Mouse (Mus musculus): Measurements from ENCODE around the gene Tmem196. TPM values are rescaled to one million over a fixed set of nuclear protein-coding genes. Genes with fewer than 3 reads are reported as not detected.

The Tmem196 gene
- total RNA-seq (2021) = 1 to 10 TPM; 1.4 to 2.4 TPM

DNA sequence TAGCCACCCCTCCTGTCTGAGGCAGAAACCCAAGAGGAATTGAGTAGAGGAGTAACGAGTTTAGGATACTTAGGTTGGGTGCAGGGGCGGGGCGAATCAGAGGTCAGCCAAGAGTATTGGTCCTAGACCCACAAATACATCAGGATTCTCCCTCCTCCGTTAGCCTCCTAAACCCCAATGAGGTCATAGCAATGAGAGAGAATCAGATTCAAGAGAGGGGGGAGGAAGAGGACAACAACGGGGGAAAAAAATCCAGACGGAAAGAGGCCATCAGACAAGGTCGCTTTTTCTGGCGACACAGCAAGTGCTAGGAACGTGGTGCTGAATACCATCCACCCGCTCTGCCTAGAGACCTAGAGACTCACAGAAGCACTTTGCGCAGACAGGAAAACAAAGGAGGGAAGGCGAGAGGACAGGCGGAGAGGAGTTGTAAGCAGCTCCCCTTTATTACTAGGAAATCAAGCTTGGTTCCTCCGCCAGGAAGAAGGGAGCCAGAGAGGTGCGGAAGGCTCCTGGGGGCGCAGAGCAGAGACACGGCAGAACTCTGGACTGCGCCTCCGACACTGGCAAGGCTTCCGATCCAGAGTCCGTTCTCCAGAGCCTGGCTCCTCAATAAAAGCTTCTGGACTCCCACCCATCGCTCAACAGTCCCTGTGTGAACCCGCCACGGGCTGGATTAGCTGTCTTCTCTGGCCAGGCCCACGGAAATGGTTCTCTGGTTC is at the start of gene Tmem196:
Tmem196 (plus strand) TSS at position 234 of the 722 bp plus-strand sequence.
- DNase-seq = peak; percentile 17

DNA sequence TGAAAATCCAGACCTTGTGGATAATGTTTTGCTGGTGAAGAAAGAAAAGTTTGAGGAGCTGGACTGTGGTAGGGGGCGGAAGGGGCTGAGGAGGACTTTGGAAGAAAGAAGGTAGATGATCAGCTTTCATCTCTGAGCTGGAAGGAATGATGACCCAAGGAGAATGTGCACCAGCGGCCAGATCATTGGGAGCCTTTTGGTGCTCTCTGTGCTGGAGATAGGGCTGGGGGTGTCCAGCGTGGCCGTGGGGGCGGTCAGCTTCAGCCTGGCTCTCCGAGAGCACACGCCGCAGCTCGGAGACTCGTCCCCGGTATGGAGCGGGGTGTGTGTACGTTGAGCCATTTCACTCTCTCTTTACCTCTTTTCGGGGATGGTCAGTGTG is 680 bp downstream of the Tmem196 start:
- DNase-seq = peak; percentile 5

DNA sequence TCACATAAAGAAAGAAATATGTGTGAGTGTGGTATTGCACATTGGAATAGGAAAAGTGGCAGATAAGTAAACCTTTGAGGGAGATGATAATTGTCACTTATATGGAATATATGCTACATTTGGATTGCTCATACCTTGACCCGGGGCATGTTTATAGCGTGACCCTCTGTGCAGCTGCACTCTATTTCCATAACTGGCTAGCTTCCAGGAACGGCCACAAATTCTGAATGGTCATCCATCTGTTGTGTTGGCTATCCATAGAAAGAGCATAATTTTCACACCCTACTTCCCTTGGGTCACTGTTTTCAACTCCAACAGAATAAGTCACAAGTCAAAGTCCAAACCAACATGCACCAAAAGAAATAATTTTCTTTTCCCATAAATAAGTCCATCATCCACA is 11.4 kb downstream of the Tmem196 start:
- no peak for DNase-seq

DNA sequence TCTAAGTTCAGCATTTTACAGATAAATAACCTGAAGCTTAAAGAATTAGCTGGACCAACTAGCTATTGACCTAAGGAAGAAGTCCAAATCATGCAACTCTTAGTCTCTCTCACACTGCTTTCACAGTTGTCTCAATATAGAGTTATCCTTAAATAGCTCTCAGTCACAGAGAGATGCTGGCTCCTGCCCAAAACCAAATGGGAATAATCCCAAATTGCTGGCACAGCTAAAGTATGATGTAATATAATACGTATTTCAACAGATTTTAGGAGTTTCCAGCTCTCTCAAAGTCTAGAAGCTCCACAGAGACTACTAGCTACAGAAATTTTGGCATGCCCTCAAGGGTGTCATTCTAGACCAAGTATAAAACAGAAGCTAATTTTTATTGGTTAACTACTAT is 15.1 kb downstream of the Tmem196 start:
- peak; percentile 83 for DNase-seq

DNA sequence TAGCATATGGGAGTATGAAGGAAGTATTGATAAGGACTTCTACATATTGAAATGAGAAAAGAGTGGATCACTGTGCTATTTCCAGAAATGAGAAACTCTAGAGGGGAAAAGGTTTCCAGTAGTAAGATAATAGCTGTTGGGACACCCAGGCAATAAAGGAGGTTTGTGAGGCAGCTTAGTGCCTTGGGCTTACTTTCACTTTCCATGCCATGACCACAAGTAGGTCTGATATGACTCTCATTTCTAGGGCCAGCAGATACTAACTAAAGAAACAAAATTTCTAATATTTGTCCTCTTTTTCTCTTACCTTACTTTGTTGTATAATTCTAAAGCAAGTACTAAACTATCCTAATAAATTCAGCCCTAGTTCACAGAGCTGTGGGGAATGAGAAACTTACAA is 19.8 kb downstream of the Tmem196 start:
- no peak for DNase-seq

DNA sequence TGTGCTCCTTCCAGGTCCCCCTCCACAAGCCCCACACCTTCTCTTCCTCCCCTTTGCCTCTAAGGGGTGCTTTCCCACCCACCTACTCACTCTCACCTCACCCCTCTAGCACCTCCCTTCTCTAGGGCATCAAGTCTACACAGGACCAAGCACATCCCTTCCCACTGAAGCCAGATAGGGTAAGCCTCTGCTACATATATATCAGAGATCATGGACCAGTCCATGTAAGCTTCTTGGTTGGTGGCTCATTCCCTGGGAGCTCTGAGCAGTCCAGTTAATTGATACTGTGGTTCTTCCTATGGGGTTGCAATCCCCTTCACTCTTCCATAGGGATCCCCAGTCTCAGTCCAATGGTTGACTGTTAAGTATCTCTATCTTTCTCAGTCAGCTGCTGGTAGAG is 24.4 kb downstream of the Tmem196 start:
- DNase-seq = no peak

DNA sequence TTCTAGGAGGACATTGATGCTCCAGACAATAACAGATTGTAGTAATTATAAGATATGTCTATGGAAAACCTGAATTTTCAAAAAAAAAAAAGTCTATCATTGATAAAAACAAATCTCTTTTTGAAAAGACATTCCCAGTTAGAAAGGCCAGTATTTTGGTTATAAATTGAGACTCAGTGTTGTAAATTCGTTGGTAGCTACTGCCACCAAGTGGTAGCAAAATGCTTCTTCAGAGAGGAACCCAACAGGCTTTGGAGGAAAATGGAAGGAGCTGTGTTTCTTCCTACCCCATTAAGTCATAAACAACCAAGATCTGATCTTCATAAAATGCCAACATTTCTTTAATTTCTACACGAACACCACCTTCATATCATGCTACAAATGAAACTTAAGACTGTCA is 36.1 kb downstream of the Tmem196 start:
- peak; percentile 58 for DNase-seq

DNA sequence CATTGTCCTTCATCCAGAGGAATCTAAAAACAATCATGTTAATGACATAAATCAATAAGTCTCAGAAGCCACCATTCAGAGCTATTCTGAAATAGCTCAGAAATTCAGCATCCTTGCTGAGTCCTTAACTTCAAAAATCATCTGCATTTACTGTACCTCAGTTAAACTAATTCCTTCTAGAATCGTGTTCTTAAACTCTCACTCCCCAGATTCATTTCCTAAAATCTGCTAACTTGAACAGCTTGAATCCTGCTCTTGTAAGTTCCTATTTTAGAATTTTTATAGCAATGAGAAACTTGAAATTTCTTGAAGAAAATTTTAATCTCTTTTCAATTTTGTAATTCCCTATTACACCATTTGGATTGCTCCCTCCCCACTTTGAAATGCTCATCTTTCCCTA is 52.6 kb downstream of the Tmem196 start:
- DNase-seq = no peak

DNA sequence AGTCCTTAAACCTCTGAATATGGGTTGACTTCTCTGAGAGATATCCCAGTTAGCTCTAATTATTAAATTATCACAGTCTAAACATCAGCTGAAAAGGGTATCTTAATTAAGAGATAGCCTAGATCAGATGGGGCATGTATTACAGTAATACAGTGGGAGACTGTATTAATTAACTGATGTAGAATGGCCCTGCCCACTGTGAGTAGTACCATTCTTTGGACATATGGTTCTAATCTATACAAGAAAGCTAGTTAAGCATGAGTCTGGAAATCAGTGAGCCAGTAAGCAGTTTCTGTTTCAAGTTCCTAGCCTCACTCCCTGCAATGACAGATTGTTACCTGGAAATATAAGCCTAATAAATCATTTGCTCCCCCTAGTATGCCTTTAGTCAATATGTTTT is 58.7 kb downstream of the Tmem196 start:
- DNase-seq = no peak

DNA sequence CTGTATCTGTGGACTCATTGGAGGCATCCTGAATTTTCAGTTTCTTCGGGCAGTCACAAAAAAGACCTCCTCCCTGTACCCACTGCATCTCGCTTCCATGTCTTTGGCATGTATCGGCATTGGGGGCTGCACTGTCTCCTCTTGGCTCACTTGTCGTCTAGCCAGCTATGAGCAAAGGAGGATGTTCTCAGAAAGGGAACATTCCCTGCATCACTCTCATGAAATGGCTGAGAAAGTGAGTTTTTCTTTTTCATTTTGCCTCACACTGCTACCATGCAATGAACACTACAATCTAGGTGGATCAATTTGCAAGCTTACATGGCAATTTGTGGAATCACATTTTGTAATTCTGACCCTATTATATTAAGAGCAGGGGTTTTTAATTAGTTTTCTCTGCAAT is 69.1 kb downstream of the Tmem196 start:
- DNase-seq = no peak

DNA sequence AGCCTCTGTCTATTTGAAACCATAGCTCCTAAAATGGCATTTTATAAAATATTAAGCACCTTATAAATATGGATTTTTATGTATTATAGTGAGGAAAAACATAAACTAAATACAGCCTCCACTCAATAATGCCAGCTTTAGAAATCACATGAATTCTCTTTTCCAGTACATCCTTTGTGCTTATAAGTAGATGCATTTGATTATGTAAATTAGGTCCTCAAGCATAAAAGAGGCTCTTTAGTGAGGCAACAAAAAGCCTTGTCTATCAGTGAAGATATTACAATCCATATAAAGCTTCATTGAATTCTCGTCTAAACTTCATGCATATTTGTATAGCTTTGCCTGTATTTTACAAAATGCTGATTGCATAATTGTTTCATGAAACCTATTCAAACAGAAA is 69.6 kb downstream of the Tmem196 start:
- DNase-seq = no peak

DNA sequence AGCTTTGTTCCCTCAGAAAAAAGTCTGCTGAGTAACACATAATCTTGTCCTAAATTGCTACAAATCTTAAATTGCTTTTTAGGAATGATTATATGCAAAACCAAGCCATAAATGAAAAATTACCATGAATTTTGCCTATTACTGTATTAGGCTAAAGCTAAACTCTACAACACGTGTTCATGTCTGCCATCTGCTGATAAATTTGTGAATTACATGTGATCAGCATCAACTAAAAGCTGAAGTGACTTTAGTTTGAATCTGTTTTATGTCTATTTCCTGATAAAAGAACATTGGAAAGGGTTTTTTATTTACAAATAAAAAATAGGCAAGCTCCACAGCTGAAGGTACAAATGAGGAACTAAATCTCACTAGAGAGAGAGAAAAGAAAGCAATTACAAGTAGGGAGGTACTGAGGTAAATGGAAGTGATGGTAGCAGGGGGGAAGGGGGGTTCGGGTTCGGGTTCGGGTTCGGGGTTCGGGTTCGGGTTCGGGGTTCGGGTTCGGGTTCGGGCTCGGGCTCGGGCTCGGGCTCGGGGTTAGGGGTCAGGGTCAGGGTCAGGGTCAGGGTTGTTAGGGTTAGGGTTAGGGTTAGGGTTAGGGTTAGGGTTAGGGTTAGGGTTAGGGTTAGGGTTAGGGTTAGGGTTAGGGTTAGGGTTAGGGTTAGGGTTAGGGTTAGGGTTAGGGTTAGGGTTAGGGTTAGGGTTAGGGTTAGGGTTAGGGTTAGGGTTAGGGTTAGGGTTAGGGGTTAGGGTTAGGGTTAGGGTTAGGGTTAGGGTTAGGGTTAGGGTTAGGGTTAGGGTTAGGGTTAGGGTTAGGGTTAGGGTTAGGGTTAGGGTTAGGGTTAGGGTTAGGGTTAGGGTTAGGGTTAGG is 82.7 kb downstream of the Tmem196 start:
- DNase-seq = peak; percentile 82

Measured in heart, postnatal 4 days (tissue).